Mouse (Mus musculus) bone marrow macrophage, adult 2 months (primary cell): ENCODE results near the gene Dynlrb1.

Experiments
- CTCF ChIP-seq: IDR thresholded peaks from 2 replicates; pipeline ENCODE4 v1.5.1; 2012; ENCODE audit warnings: low read depth, mild to moderate bottlenecking, low read length, moderate library complexity
- POLR2A ChIP-seq: IDR thresholded peaks from 2 replicates; pipeline ENCODE4 v1.6.1; 2012; ENCODE audit warnings: mild to moderate bottlenecking, low read depth, low read length, borderline replicate concordance

DNA sequence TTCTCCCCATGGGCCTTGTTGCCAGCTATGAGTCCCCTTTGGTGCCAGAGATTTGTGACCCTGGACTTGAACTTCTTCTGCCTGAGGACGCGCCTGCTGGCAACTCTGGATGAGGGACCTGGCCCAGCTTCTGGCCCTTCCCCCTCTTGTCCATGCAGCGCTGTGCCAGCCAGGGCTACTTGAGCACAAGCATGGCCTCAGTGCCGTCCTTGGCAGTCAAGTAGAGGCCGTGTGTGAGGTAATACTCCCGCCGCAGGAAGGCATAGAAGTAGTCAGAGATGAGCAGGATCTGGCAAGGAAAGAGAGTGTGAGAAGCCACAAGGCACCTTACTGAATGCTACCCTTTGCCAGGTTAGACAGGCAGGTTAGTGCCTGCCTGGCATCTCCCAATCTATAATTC is 42.0 kb downstream of the Dynlrb1 start:
- TF ChIP-seq POLR2A (no peak), CTCF (no peak)
